Mouse (Mus musculus) lung, postnatal 10 days (tissue): Measurements from ENCODE around the gene Tmem132d.

Experiments used
- DNase-seq: peaks from one replicate; pipeline ENCODE4 v3.0.0; 2021

Gene Tmem132d

GRCm38 (mm10) chr5:128432916-128433315 is at the start of gene Tmem132d:
TSS of gene Tmem132d (minus strand) at chr5:128433077.
- no peak for DNase-seq

DNA sequence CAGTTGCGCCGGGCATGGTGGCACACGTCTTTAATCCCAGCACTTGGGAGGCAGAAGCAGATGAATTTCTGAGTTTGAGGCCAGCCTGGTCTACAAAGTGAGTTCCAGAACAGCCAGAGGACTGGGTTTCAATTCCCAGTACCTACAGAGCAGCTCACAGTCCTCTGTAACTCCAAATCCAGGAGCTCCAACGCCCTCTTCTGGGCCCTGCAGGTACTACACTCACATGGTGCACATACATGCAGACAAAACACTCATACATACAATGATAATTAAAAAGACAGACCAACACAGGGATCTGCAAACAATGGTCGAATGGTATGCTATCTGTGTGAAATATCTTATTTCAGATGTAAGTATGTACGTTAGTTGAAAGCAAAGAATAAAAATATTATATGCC is 47.9 kb upstream of the Tmem132d start:
- no peak for DNase-seq

DNA sequence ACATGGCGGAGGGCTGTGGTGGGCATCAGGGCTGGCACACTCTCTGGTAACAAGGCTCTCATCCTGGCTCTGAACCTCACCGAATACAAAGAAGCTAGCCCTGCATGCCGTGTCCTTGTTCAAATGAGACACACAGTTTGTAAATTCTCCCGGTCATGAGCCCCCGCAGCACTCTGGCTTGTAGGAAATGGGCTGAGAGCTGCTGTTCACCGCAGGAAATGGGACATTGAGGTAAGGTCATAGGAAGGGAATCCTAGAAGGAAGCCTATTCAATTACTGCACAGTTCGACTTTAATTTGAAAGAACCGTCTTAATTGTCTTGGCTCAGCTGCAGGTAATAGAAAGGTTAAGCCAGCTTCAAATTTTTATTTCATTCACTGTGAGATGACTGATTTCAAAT is 42.5 kb upstream of the Tmem132d start:
- DNase-seq: no peak

DNA sequence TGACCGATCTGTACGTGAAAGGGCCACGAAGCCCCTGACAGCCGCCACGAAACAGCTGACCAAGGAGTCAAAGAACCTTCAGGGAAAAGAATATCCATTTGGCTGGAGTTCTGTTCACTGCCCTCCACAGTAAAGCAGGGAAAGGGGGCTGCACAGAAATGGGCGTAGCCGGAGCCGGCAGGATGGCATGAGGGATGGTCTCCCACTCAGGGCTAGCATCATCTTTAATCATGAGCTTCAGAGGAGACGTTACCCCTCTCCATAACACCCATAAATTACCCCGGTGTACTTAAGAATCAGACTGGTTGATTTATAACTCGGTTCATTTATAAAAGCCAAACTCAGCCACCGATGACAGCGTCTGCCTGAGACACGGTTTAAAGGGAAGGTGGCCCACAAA is 36.9 kb upstream of the Tmem132d start:
- no peak for DNase-seq

DNA sequence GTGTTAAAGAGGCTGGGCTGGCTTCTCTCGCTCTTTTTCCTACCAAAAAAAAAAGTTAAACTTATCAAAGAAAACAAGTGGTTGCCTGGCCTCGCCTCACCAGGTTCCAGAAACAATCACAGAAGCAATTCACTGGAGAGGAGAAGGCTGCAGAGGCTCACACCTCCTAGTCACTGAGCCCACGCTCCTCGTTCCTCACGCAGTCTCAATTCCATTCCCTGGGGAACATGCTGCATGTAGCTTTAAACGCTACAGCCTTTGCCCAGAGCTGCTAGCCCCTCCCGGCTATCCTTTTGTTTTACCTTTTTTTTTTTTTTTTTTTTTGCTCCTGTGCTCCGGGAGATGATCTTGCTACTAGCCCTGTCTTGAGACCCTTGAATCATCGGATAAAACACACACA is 31.6 kb upstream of the Tmem132d start:
- no peak for DNase-seq

GRCm38 (mm10) chr5:128460605-128461004 is 27.7 kb upstream of the Tmem132d start:
- DNase-seq: no peak

GRCm38 (mm10) chr5:128455732-128456131 is 22.9 kb upstream of the Tmem132d start:
- no peak for DNase-seq

- no peak for DNase-seq
These were observed 19.3 kb upstream of the Tmem132d start for GRCm38 (mm10) chr5:128452196-128452595.

DNA sequence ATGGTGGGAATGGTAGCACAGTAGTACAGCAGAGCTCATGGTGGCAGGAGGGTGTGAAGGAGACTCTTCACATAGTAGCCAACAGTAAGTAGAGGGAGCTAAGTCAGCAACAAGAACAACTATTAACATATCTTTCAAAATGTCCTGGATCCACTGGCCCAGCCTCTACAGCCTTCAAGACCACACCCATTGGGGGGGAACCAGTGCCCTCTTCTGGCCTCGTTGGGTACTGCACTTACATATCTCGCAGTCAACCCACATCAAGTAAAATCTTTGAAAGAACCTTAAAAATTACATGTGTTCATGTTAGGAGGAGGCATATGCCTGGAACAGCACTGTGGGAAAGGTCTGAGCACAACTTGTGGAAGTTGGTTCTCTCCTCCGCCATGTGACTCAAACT is 17.9 kb upstream of the Tmem132d start:
- no peak for DNase-seq

- no peak for DNase-seq
These were observed 12.0 kb upstream of the Tmem132d start for GRCm38 (mm10) chr5:128444876-128445275.

GRCm38 (mm10) chr5:128443848-128444247 is 11.0 kb upstream of the Tmem132d start:
- DNase-seq: no peak

DNA sequence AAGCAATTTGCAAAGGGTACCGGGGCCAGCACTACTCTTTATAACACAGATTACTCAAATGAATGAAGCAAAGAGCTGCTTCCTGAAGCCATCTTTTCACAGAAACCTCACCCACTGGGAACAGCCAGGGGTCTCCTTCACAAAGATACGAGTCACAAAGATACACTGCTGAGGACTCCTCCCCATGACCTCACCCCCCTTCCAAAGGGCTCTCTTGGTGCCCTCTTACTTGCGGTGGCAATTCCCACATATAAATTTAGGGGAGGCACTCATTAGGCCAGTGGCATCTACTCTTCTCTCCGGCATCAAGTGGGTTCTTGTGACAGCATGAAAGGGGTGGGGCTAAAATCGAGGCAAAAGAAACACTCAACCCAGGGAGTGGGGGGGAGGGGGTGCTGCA is 8.2 kb upstream of the Tmem132d start:
- DNase-seq: no peak

DNA sequence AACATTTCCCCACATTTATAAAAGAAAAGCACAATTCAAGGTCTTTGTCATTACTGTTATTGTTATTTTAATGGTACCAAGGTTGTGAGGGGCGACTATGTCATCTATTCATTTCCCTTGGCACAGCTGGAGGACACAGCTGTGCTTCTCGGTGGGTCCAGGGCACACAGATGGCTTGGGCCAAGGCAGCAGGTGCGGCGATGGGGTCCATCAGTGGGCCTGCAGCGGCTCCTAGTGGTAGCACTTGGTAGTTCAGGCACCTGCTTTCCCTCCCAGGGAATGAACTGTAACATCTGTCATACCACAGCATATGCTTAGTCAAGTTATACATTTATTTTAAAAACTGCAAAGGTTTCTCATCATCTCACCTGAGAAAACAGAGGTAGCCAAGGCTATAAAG is 7.0 kb upstream of the Tmem132d start:
- peak; percentile 65 for DNase-seq

DNA sequence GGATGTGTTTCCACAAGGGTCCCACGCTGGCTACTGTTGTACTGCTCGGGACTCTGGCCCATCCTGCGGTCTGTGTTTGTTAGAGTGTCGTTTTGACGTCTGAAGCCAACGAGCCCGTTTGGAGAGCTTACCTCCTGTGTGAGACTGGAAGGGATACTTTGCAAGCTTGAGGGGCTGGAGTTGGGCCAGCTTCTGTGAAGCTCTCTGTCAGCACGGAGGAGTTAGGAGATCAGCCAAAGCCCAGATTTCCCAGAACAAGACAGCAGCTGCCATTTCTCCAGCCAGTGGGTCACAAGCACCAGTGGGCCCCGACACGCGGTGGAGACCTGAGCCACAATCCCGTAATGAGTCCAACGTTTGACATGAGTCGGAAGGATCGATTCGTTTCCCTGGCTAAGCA is 5.2 kb upstream of the Tmem132d start:
- no peak for DNase-seq

DNA sequence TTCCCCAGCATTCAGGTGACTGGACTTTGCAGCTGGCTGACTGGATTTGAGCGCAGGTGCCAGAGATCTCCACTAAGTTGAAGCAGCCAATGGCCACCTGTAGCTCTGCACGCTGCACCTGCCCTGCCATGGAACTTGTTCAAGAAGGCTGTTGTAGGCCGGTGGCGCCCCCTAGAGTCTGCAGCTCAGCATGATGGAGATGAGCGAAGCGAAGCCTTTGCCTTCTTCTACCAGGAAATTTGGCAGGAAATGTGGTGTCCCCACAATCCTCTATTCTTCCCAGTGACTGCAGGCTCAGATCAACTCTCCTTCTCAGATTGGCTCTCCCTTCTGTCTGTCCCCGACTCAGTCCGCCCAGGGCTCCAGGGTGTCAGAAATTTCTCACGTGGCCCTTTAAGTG is 4.0 kb upstream of the Tmem132d start:
- peak; percentile 55 for DNase-seq

- DNase-seq: peak; percentile 20
These were observed 2.8 kb upstream of the Tmem132d start for GRCm38 (mm10) chr5:128435683-128436082.

- no peak for DNase-seq
These were observed 909 bp upstream of the Tmem132d start for GRCm38 (mm10) chr5:128433786-128434185.

- no peak for DNase-seq
These were observed 455 bp downstream of the Tmem132d start for GRCm38 (mm10) chr5:128432422-128432821.

DNA sequence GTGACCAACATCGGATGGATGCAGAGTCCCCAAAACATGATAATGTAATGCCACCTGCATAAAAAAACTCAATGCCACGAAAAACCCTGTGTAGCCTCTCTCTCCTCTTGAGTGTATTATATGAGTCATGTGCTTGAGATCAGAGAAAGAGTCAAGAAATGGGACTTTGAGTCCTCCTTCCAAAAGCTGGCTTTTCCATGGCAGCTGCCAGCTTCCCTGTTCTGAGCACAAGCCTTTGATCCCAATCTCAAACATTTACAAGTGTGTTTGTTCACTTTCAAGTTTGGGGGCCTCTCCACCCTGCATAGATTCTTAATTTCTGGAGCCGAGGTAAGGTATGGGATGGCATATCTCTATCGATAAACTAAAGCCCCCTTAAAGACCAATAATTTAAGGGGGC is 8.2 kb downstream of the Tmem132d start:
- peak; percentile 16 for DNase-seq

GRCm38 (mm10) chr5:128424213-128424612 is 8.7 kb downstream of the Tmem132d start:
- no peak for DNase-seq

GRCm38 (mm10) chr5:128422090-128422489 is 10.8 kb downstream of the Tmem132d start:
- no peak for DNase-seq

GRCm38 (mm10) chr5:128418149-128418710 is 14.6 kb downstream of the Tmem132d start:
- DNase-seq: no peak

- DNase-seq: no peak
These were observed 18.8 kb downstream of the Tmem132d start for GRCm38 (mm10) chr5:128414056-128414455.

GRCm38 (mm10) chr5:128412306-128412705 is 20.6 kb downstream of the Tmem132d start:
- DNase-seq: no peak

GRCm38 (mm10) chr5:128407546-128407945 is 25.3 kb downstream of the Tmem132d start:
- no peak for DNase-seq

GRCm38 (mm10) chr5:128405071-128405470 is 27.8 kb downstream of the Tmem132d start:
- no peak for DNase-seq
